Mouse (Mus musculus): ENCODE data around the gene Pkp3. TPM values are rescaled to one million over a fixed set of nuclear protein-coding genes. Genes with fewer than 3 reads are reported as not detected.
A peak's percentile ranks its signal among the peaks of the same experiment; 100 is the strongest.

Gene Pkp3
- polyA plus RNA-seq, 1 experiment from 2014 or later: 11.1 TPM

GRCm38 (mm10) chr7:141056976-141057375 lies 21.0 kb upstream of the Pkp3 start:
- ATAC-seq (replicated peaks; ENCODE audit: low FRiP score, low read depth) (no peak), DNase-seq (ENCODE audit: low spot score) (no peak)
- H3K27me3 ChIP-seq (ENCODE audit: insufficient read depth, low read length): no peaks in the 10 kb centered on the region; the same call in 1 of the 2 replicates

GRCm38 (mm10) chr7:141057541-141057940 lies 20.5 kb upstream of the Pkp3 start:
- TF ChIP-seq CTCF (IDR thresholded peaks at IDR 0.05; ENCODE audit: low read depth): no peak
- Histone ChIP-seq H3K4me3 (replicated peaks; ENCODE audit: low read depth, low read length) (no peak overlapping the region), H3K9me3 (replicated peaks; ENCODE audit: low read length) (no peaks in the 10 kb centered on the region), H3K27me3 (ENCODE audit: insufficient read depth, low read length) (no peaks in the 10 kb centered on the region; the same call in 1 of the 2 replicates), H3K27ac (no peak overlapping the region), H3K4me1 (replicated peaks; ENCODE audit: insufficient read depth, low read length) (peaks cover 11% of the 10 kb centered on the region), H3K9ac (ENCODE audit: low read depth, low read length) (no peak overlapping the region), H3K4me2 (ENCODE audit: low read length) (no peak overlapping the region), H3K36me3 (ENCODE audit: insufficient read depth, low read length) (no peaks in the 10 kb centered on the region)
- DNase-seq (ENCODE audit: low spot score): no peak
- 97% methylated on average over 1 of the region's 1 CpGs for WGBS
- ATAC-seq (replicated peaks; ENCODE audit: low FRiP score, low read depth): no peak

More at GRCm38 (mm10) chr7:141056976-141057375, 21.0 kb upstream of the Pkp3 start:
- H3K4me3 ChIP-seq (replicated peaks; ENCODE audit: low read depth, low read length): no peak overlapping the region
- peaks cover 11% of the 10 kb centered on the region for H3K4me1 ChIP-seq (replicated peaks; ENCODE audit: insufficient read depth, low read length)
- H3K9me3 ChIP-seq (replicated peaks; ENCODE audit: low read length): no peaks in the 10 kb centered on the region
- 85% methylated on average over 6 of the region's 6 CpGs for WGBS
- H3K4me2 ChIP-seq (ENCODE audit: low read length): no peak overlapping the region
- no peak overlapping the region for H3K27ac ChIP-seq
- no peak for TF ChIP-seq CTCF (IDR thresholded peaks at IDR 0.05; ENCODE audit: low read depth)
- H3K9ac ChIP-seq (ENCODE audit: low read depth, low read length): no peak overlapping the region
- no peaks in the 10 kb centered on the region for H3K36me3 ChIP-seq (ENCODE audit: insufficient read depth, low read length)

GRCm38 (mm10) chr7:141058601-141059341 lies 19.2 kb upstream of the Pkp3 start:
- H3K4me3 ChIP-seq (replicated peaks; ENCODE audit: low read depth, low read length): no peak overlapping the region
- H3K4me2 ChIP-seq (ENCODE audit: low read length): no peak overlapping the region
- no peak overlapping the region for H3K9ac ChIP-seq (ENCODE audit: low read depth, low read length)
- H3K9me3 ChIP-seq (replicated peaks; ENCODE audit: low read length): no peaks in the 10 kb centered on the region
- H3K27me3 ChIP-seq (ENCODE audit: insufficient read depth, low read length): no peaks in the 10 kb centered on the region; the same call in 1 of the 2 replicates
- peaks cover 11% of the 10 kb centered on the region for H3K4me1 ChIP-seq (replicated peaks; ENCODE audit: insufficient read depth, low read length)
- ATAC-seq (replicated peaks; ENCODE audit: low FRiP score, low read depth) (no peak), DNase-seq (ENCODE audit: low spot score) (no peak)
- TF ChIP-seq CTCF (IDR thresholded peaks at IDR 0.05; ENCODE audit: low read depth): no peak
- WGBS: 89% methylated on average over 14 of the region's 14 CpGs
- H3K27ac ChIP-seq: no peak overlapping the region
- H3K36me3 ChIP-seq (ENCODE audit: insufficient read depth, low read length): no peaks in the 10 kb centered on the region

GRCm38 (mm10) chr7:141059929-141060328 lies 18.1 kb upstream of the Pkp3 start:
- DNase-seq (ENCODE audit: low spot score): no peak
- Histone ChIP-seq H3K4me3 (replicated peaks; ENCODE audit: low read depth, low read length) (no peak overlapping the region), H3K4me1 (replicated peaks; ENCODE audit: insufficient read depth, low read length) (peaks cover 11% of the 10 kb centered on the region), H3K27me3 (ENCODE audit: insufficient read depth, low read length) (no peaks in the 10 kb centered on the region; the same call in 1 of the 2 replicates), H3K36me3 (ENCODE audit: insufficient read depth, low read length) (no peaks in the 10 kb centered on the region), H3K27ac (no peak overlapping the region), H3K4me2 (ENCODE audit: low read length) (peak overlapping the region; percentile 98; the same call in 1 of the 2 replicates), H3K9ac (ENCODE audit: low read depth, low read length) (no peak overlapping the region), H3K9me3 (replicated peaks; ENCODE audit: low read length) (no peaks in the 10 kb centered on the region)
- ATAC-seq (replicated peaks; ENCODE audit: low FRiP score, low read depth): no peak
- 72% methylated on average over 2 of the region's 2 CpGs for WGBS
- no peak for TF ChIP-seq CTCF (IDR thresholded peaks at IDR 0.05; ENCODE audit: low read depth)

- DNase-seq (ENCODE audit: low spot score): peak; percentile 78
- Histone ChIP-seq H3K9me3 (replicated peaks; ENCODE audit: low read length) (no peaks in the 10 kb centered on the region), H3K27me3 (ENCODE audit: insufficient read depth, low read length) (no peaks in the 10 kb centered on the region; the same call in 1 of the 2 replicates), H3K4me2 (ENCODE audit: low read length) (peak within 1 kb of the TSS; percentile 98), H3K4me1 (replicated peaks; ENCODE audit: insufficient read depth, low read length) (peaks cover 11% of the 10 kb centered on the region), H3K9ac (ENCODE audit: low read depth, low read length) (peak within 1 kb of the TSS; percentile 67), H3K4me3 (replicated peaks; ENCODE audit: low read depth, low read length) (peak within 1 kb of the TSS; percentile 58), H3K27ac (no peak within 1 kb of the TSS), H3K36me3 (ENCODE audit: insufficient read depth, low read length) (no peaks in the 10 kb centered on the region)
- WGBS: under 1% methylated on average over 65 of the region's 72 CpGs
- TF ChIP-seq CTCF (IDR thresholded peaks at IDR 0.05; ENCODE audit: low read depth): no peak
- ATAC-seq (replicated peaks; ENCODE audit: low FRiP score, low read depth): peak; percentile 87
These were observed 17.4 kb upstream of the Pkp3 start, which contains the start of gene B4galnt4 for GRCm38 (mm10) chr7:141060426-141061242. TSS of gene B4galnt4 (plus strand) at chr7:141061104.

GRCm38 (mm10) chr7:141061269-141061692 lies 16.7 kb upstream of the Pkp3 start:
- peak overlapping the region; percentile 98 for H3K4me2 ChIP-seq (ENCODE audit: low read length)
- H3K36me3 ChIP-seq (ENCODE audit: insufficient read depth, low read length): no peaks in the 10 kb centered on the region
- peaks cover 11% of the 10 kb centered on the region for H3K4me1 ChIP-seq (replicated peaks; ENCODE audit: insufficient read depth, low read length)
- no peaks in the 10 kb centered on the region for H3K9me3 ChIP-seq (replicated peaks; ENCODE audit: low read length)
- H3K27me3 ChIP-seq (ENCODE audit: insufficient read depth, low read length): no peaks in the 10 kb centered on the region; the same call in 1 of the 2 replicates
- ATAC-seq (replicated peaks; ENCODE audit: low FRiP score, low read depth) (peak; percentile 46), DNase-seq (ENCODE audit: low spot score) (no peak)
- 1% methylated on average over 37 of the region's 37 CpGs for WGBS
- no peak overlapping the region for H3K27ac ChIP-seq
- H3K4me3 ChIP-seq (replicated peaks; ENCODE audit: low read depth, low read length): peak overlapping the region; percentile 58
- TF ChIP-seq CTCF (IDR thresholded peaks at IDR 0.05; ENCODE audit: low read depth): no peak
- H3K9ac ChIP-seq (ENCODE audit: low read depth, low read length): peak overlapping the region; percentile 67

Measured in kidney, postnatal 0 days (tissue).